Mouse (Mus musculus): ENCODE data around the gene Atp8b5. TPM values are rescaled to one million over a fixed set of nuclear protein-coding genes. Genes with fewer than 3 reads are reported as not detected.
A peak's percentile ranks its signal among the peaks of the same experiment; 100 is the strongest.

Gene Atp8b5
- total RNA-seq, 2 experiments from 2014 or later, result 0.26 to 0.34 TPM

GRCm38 (mm10) chr4:43381408-43382154 is 114.6 kb downstream of the Atp8b5 start, which contains the start of gene Rusc2:
TSS of gene Rusc2 (plus strand) at chr4:43381979.
- intact Hi-C loops (cut with DNase I), result no loop called here
- peak; percentile 91 for DNase-seq

GRCm38 (mm10) chr4:43382155-43383020 is 115.4 kb downstream of the Atp8b5 start:
- DNase-seq, result no peak
- intact Hi-C loops (cut with DNase I), result no loop called here

DNA sequence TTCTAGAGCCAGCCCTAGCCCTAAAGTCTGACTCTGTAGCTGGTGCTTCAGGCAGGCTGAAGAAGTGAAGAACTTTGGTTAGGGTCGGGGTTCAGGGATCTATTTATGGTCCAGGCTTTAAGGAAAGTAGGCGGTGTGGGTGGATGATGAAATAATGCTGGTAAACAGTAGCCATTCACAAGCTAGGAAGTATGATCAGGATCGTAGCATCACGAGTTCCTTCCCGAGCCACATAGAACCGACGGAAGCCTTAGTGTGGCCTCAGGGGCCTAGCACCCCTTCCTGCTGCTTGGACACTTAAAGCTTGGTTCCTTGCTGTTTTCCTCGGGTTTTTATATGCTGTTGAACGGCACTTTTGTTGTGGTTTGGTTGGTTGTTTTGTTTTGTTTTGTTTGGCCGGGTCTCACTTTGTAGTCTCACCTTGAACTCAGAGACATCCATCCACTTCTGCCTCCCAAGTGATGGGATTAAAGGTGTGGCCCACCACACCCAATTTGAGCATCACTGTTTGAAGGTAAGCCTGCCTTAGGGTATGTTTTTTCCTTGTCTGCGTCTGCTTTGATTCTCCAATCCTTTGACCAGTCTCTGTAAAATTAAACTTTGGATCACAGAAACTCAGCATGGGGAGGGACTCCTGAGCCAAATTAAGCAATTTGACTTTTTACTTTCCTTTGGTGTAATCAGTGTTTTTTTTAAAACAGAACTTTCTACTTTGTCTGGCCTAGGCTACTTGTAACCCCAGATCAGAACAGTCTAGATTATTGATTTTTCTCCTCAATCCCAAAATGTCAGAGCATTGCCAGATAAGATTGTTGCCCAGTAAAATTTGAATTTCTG is 116.5 kb downstream of the Atp8b5 start:
- no peak for DNase-seq
- intact Hi-C loops (cut with DNase I), result no loop called here

- no peak for DNase-seq
- intact Hi-C loops (cut with DNase I), result no loop called here
Measured at GRCm38 (mm10) chr4:43384083-43384460, 117.1 kb downstream of the Atp8b5 start.

GRCm38 (mm10) chr4:43384541-43384940 is 117.6 kb downstream of the Atp8b5 start:
- intact Hi-C loops (cut with DNase I), result no loop called here
- DNase-seq, result no peak

GRCm38 (mm10) chr4:43386932-43387331 is 120.0 kb downstream of the Atp8b5 start:
- intact Hi-C loops (cut with DNase I), result no loop called here
- DNase-seq, result no peak

DNA sequence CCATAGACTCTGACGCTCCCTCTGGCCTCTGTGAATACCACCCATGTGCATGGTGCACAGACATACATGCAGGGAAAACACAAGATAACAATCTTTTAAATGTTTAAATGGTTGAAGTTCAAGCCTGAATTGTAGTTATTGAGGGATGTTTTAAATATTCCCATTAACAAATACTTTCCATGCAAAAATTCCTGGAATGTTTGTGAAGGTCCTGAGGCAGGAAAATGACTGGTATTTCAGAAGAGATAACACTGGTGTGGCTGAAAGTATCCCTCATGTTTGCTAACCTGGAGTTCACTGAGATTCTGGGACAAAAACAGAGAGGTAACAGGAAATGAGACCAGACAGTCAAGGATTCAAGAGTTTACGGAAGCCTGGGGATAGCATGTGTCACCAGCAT is 122.4 kb downstream of the Atp8b5 start:
- DNase-seq, result no peak
- intact Hi-C loops (cut with DNase I), result no loop called here

DNA sequence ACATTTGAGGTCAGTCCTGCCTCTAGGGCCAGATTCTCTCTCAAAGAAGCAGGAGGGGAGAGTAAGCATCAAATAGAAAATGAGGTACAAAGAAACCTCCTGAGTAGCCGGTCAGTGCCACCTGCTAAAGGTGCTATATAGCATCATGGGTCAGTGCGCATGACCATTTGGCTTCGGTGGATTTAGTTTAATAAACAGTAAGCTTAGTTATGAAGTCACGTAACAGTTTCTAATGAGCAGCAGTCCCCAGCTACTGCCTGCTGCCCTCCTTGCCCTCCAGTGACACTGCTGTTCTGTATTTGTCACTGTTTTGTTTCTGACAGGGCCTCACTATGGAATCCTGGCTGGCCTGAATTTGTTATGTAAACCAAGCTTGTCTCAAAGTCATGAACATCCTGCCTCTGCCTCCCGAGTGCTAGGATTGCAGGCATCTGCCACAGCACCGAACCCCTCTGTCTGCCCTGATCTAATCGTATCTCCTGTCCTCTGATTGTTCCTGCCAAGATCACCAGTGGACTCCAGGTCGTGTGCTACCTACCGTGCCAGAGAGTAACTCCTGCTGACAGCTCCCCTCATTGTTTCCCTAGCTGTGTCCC is 123.0 kb downstream of the Atp8b5 start:
- intact Hi-C loops (cut with DNase I), result no loop called here
- no peak for DNase-seq

GRCm38 (mm10) chr4:43391521-43392050 is 124.6 kb downstream of the Atp8b5 start:
- intact Hi-C loops (cut with DNase I), result no loop called here
- DNase-seq, result no peak

DNA sequence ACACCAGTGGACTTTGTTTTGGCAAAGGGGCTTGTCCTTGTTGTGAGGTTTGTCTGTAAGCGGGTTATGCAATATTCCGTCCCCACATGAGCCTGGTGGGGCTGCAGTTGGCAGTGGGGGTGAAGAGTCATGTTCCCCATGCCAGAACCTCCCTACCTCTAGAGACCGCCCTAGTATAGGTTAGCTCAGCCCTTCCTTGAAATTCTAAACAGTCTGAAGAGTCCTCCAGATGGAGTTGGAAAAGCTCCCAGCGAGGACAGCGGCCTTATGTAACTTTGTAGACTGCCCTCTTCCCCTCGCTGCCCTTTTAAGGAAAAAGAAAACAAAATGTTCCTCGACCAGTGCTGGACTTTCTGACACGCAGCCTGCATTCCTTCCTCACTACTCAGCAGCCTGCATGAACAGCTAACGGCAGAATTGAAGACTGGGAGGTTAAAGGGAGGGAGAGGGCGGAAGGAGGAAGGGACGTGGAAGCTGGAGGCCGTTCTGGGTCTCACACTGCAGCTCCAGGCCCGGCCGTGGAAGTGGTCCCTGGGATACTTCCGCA is 127.5 kb downstream of the Atp8b5 start:
- DNase-seq, result no peak
- intact Hi-C loops (cut with DNase I), result no loop called here

DNA sequence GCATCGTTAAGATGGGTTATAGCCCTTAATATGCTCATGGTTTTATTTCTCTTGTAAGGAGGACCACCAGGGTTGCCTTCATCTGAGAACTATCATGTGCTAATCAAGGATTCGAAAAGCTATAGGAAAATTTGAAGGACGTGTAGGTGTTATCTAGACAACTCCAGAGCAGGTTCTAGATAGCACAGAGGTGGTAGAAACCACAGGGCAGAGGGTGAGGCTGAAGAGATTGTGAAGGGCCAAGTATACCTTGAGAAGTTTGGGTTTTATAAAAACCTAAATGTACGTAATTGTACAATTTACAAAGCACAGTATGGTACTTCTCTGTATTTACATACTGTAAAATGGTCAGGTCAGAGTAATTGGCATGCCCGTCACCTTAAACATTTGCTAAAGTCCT is 128.2 kb downstream of the Atp8b5 start:
- intact Hi-C loops (cut with DNase I), result no loop called here

DNA sequence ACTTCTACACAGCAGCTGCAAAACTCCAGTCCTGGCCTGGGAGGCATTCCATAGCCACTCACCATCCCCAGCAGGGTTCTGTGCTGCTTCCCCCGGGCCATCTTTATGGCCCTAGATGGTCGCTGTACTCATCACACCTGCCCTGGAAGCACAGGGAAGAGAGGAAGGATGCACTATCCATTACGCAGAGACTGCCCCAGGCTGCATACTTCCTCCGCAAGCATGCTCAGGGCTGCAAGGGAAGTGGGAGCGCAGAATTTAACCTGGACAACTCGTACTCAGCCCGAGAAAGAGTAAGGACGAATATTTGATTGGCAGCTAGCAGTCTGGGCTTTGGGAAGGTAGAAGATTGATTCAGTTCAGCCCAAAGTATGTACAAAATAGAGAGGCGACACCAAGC is 128.9 kb downstream of the Atp8b5 start:
- intact Hi-C loops (cut with DNase I), result no loop called here
- no peak for DNase-seq

More for the DNA sequence above, 128.2 kb downstream of the Atp8b5 start:
- no peak for DNase-seq

GRCm38 (mm10) chr4:43396381-43396780 is 129.4 kb downstream of the Atp8b5 start:
- intact Hi-C loops (cut with DNase I), result no loop called here
- no peak for DNase-seq

- intact Hi-C loops (cut with DNase I), result no loop called here
- no peak for DNase-seq
Measured at GRCm38 (mm10) chr4:43398014-43398413, 131.1 kb downstream of the Atp8b5 start.

DNA sequence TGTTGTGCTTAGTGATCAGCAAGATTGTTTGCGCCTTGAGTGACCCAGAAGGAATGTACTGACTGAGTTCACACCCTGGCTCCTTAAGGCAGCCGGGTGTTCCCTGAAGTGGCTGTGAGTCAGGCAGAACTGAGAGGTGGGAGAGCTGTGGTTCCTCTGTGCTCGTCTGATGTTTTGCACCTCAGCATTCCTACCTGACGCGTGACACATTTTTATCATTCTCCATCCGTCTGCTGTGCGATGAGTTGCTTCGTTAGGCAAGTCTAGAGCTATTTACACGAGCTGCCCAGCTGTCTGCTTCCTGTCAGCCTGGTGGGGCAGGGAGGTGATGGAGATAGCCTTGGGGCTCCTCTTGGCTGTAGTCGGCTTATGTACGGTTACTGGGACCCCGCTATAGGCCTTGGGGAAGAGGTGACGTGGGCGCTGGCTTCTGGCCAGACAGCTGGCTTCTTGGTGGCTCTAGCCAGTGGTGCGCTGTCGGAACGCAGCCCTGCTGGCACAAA is 131.9 kb downstream of the Atp8b5 start:
- peak; percentile 74 for DNase-seq
- intact Hi-C loops (cut with DNase I), result no loop called here

DNA sequence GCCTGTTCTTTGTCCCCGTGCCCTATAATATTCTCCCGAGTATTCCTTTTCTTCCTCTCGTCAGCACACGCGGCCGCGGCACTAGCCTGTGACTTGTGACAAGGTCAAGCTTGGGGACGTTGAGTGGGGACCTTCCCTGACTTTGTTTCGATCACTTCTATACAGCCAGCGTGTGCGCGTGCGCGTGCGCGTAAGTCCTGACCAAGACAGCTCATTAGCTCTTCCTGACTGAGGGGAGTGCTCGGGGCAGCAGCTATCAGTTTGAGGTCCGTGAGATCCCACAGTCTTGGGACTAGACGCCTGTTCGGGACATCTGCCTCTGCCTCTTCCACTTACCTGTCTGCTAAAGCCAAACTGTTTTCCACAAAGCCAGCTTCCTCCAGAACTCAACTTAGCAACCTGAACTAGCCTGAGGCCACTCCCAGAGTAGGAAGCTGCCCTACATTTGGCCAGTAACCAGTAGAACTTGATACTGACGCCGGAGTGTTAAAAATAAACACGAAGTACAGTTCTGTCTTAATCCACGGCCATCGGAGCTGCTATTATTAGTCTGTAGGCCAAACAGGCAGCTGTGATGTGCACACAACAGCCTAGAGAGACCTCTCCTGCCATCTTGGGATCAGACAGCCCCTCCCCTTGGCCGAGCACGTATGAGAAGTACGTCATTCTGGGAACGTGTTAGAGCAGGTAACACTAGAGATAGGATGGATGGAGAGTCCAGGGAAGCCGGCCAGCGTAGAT is 132.6 kb downstream of the Atp8b5 start:
- DNase-seq, result no peak
- intact Hi-C loops (cut with DNase I), result no loop called here

DNA sequence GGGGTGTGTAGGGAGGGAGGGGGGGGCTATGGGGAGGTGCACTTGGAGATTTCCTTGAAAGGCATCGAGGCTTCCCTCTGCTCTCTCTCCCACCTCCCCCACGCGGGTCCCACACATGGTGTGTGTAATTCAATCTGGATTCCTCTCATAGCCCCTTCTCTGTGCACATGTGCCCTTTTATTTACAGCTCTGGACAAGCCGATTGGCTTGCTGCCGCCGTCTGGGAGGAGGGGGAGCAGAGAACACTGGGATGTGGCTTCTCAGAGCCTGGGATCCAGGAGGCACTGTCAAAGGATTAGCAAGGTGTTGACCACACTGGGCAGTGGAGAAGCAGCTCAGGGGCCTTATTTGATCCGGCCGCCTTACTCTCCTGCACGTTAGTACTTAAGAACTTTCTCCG is 134.0 kb downstream of the Atp8b5 start:
- DNase-seq, result no peak
- intact Hi-C loops (cut with DNase I), result no loop called here

DNA sequence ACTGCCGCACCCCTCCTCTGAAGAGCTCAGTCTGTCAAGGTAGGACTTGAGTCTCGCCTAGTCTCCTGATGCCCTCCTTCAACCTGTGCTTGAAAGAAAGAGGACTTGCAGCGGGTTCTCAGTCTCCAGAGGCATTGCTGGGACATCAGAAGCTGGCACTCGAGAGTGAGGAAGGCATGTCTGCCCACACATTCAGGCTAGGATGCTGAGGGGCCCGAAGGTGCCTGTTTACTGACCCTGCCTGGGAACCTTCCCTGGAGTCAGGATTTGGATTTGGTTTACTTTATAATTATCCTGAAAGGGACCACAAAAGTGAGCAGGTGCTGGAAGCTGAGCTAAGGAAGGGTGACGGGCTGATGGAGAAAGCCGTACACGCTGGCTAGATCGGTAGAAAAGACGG is 134.5 kb downstream of the Atp8b5 start:
- intact Hi-C loops (cut with DNase I), result no loop called here
- no peak for DNase-seq

- intact Hi-C loops (cut with DNase I), result no loop called here
- DNase-seq, result no peak
Measured at GRCm38 (mm10) chr4:43402212-43402611, 135.3 kb downstream of the Atp8b5 start.
